Mouse (Mus musculus): Measurements from ENCODE around the gene Fignl2. TPM values are rescaled to one million over a fixed set of nuclear protein-coding genes. Genes with fewer than 3 reads are reported as not detected.

Gene Fignl2
- polyA plus RNA-seq (2014; fragmentation: Nextera tagmentation; extraction: Ambion mirVana), result 1.2 and 2.1 TPM in 2 replicates

DNA sequence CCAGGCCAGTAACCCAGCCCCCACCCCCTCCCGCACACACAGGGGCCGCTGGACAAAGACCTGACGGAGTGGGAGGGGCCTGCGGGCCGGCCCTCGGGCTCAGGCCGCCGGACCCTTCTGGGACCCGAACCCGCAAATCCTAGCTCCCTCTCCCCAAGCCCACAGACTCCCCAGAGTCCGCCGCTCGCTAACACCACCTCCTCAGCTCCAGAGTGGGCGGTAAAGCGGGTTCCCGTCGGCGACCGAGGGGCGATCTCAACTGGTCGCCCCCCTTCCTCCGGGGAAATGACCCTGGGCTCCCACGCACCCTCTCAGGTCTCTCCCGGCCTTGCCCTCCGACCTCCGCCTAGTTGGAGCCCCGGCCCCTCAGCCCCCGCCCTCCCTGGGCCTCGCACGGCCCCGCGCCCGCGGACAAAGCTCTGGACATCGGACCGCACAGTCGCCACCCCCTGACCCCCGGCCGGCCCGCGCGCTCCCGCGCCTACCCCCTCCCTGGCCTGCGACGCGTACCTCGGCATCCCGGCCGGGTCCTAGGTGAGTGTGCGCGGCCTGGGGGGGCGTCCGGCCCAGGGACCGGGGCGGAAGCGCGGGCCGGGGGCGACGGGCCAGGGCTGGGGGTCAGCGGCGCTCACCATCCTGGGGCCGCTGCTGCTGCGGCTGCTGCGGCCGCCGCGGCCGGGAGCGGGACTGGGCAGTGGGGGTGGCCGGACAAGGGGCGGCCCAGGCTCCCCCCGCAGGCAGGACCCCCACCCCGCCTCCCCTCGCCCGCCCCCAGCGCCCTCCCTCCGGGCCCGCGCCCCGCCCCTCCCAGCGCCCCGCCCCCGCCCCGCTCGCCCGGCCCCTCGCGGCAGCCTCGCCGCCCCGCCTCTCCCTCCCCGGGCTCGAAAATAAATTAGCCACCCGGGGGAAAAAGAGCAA is at the start of gene Fignl2:
TSS of gene Fignl2 (minus strand) at position 755 of the 918 bp plus-strand sequence.
- Histone ChIP-seq H3K36me3 (ENCODE audit: control insufficient read depth, insufficient read depth, low read length) (no peaks in the 10 kb centered on the region), H3K27ac (ENCODE audit: low read depth, low read length) (peak within 1 kb of the TSS; percentile 99), H3K9me3 (ENCODE audit: control insufficient read depth, low read length) (no peaks in the 10 kb centered on the region), H3K4me3 (ENCODE audit: low read depth, low read length) (peak within 1 kb of the TSS; percentile 90), H3K9ac (ENCODE audit: low read depth, low read length) (peak within 1 kb of the TSS; percentile 90), H3K27me3 (ENCODE audit: control insufficient read depth, insufficient read depth, low read length) (no peaks in the 10 kb centered on the region), H3K4me2 (replicated peaks; ENCODE audit: low read depth, low read length) (peak within 1 kb of the TSS; percentile 83), H3K4me1 (replicated peaks; ENCODE audit: control insufficient read depth, insufficient read depth, low read length) (peaks cover 40% of the 10 kb centered on the region)
- WGBS, result under 1% methylated on average over 44 of the region's 96 CpGs
- peak; percentile 34 for ATAC-seq (ENCODE audit: low FRiP score)
- DNase-seq (ENCODE audit: low spot score), result no peak

DNA sequence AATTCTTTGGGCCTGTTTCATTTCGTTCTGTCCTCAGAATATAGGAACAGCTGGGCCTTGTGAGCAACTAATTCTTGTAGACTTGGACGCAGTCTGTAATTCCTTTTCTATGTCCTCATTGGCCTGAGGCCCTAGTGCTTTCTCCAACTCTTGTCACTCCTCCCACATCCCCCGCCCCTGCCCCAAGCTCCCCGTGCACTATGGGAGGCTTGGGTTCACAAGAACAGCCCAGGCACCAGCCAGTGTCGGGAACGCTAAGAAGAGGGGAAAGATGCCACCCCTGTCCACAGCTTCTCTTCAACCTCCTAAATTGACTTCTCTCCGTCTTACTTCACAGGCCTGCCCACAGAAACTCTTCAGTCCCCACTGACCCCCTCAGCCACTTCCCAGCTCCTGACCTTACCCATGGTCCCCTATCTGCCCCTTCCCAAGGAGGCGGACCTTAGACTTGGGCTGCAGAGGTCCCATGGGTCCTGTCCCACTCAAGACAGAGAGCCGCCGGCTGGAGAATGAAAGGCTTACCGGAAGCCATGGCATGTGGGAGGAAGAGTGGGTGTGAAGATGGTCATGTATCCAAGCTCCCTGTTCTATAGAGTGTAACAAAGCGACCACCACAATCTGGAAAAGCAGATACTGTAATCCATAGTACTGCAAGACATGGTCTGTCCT is 48.6 kb upstream of the Fignl2 start:
- no peaks in the 10 kb centered on the region; the same call in 1 of the 2 replicates for H3K9me3 ChIP-seq (ENCODE audit: control insufficient read depth, low read length)
- no peak overlapping the region for H3K4me3 ChIP-seq (ENCODE audit: low read depth, low read length)
- 79% methylated on average over 12 of the region's 12 CpGs for WGBS
- no peaks in the 10 kb centered on the region; the same call in none of the 2 replicates for H3K4me1 ChIP-seq (replicated peaks; ENCODE audit: control insufficient read depth, insufficient read depth, low read length)
- peaks cover 28% of the 10 kb centered on the region for H3K27me3 ChIP-seq (ENCODE audit: control insufficient read depth, insufficient read depth, low read length)
- no peak for DNase-seq (ENCODE audit: low spot score)
- no peak overlapping the region for H3K9ac ChIP-seq (ENCODE audit: low read depth, low read length)
- ATAC-seq (ENCODE audit: low FRiP score), result no peak
- H3K36me3 ChIP-seq (ENCODE audit: control insufficient read depth, insufficient read depth, low read length), result no peaks in the 10 kb centered on the region
- no peak overlapping the region for H3K27ac ChIP-seq (ENCODE audit: low read depth, low read length)
- no peak overlapping the region for H3K4me2 ChIP-seq (replicated peaks; ENCODE audit: low read depth, low read length)

DNA sequence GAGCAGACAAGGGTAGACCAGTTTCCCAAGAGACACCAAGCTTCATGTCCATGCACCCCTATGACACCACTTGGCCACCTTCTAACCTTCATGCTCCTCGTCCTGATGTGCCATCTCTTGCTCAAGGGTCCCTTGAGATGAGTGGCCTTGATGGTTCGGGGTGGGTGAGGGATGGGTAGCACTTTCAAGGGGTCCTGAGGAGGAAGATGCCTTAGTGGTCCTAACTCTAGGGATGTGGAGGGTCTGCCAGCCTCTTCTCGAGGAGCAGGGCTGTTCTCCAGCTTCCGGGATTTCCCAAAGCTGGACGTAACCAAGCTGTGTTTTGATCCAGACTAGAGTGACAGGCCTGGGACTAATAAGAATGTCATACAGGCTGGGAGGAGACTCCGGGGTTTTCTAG is 47.2 kb upstream of the Fignl2 start:
- Histone ChIP-seq H3K27ac (ENCODE audit: low read depth, low read length) (no peak overlapping the region), H3K4me3 (ENCODE audit: low read depth, low read length) (no peak overlapping the region), H3K9ac (ENCODE audit: low read depth, low read length) (no peak overlapping the region), H3K36me3 (ENCODE audit: control insufficient read depth, insufficient read depth, low read length) (no peaks in the 10 kb centered on the region), H3K9me3 (ENCODE audit: control insufficient read depth, low read length) (no peaks in the 10 kb centered on the region; the same call in 1 of the 2 replicates), H3K27me3 (ENCODE audit: control insufficient read depth, insufficient read depth, low read length) (peaks cover 28% of the 10 kb centered on the region), H3K4me2 (replicated peaks; ENCODE audit: low read depth, low read length) (no peak overlapping the region), H3K4me1 (replicated peaks; ENCODE audit: control insufficient read depth, insufficient read depth, low read length) (no peaks in the 10 kb centered on the region; the same call in none of the 2 replicates)
- DNase-seq (ENCODE audit: low spot score), result no peak
- WGBS, result 87% methylated on average over 6 of the region's 6 CpGs
- ATAC-seq (ENCODE audit: low FRiP score), result no peak

DNA sequence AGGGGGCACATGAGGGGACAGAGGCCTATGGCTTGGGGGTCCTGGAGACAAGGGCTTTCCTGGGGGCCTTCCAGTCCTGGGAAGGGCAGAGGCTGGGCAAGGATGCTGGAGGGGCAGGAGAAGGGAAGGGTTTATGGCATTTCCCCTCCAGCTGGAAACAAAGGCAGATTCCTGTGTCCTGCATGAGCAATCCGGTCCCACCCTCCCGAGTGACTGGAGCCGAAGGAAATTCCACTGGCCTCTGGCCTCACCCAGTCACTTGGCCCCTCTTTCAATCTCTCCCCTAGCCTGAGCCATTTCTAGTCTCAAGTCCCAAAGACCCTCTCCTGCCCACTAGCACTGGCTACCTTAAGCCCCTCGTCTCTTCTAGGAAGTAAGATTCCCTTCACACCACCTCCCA is 44.8 kb upstream of the Fignl2 start:
- Histone ChIP-seq H3K4me3 (ENCODE audit: low read depth, low read length) (no peak overlapping the region), H3K27ac (ENCODE audit: low read depth, low read length) (no peak overlapping the region), H3K27me3 (ENCODE audit: control insufficient read depth, insufficient read depth, low read length) (peaks cover 6% of the 10 kb centered on the region; the same call in 1 of the 2 replicates), H3K36me3 (ENCODE audit: control insufficient read depth, insufficient read depth, low read length) (no peaks in the 10 kb centered on the region), H3K4me2 (replicated peaks; ENCODE audit: low read depth, low read length) (no peak overlapping the region), H3K9ac (ENCODE audit: low read depth, low read length) (no peak overlapping the region), H3K9me3 (ENCODE audit: control insufficient read depth, low read length) (no peaks in the 10 kb centered on the region; the same call in 1 of the 2 replicates), H3K4me1 (replicated peaks; ENCODE audit: control insufficient read depth, insufficient read depth, low read length) (no peaks in the 10 kb centered on the region)
- 62% methylated on average over 4 of the region's 4 CpGs for WGBS
- DNase-seq (ENCODE audit: low spot score) (no peak), ATAC-seq (ENCODE audit: low FRiP score) (no peak)

DNA sequence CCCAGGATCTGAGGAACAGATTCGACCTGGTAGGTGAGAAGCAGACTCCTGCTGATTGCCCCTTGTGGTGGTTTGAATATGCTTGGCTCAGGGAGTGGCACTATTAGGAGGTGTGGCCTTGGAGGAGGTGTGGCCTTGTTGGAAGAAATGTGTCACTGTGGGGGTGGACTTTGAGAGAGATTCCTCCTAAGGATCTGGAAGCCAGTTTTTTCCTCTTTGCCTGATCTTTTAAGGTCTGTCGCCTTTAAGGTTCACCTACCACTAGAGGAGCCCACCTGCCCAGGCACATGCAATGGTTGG is 43.9 kb upstream of the Fignl2 start:
- H3K36me3 ChIP-seq (ENCODE audit: control insufficient read depth, insufficient read depth, low read length), result no peaks in the 10 kb centered on the region
- H3K27ac ChIP-seq (ENCODE audit: low read depth, low read length), result no peak overlapping the region
- 27% methylated on average over 2 of the region's 2 CpGs for WGBS
- no peak overlapping the region for H3K9ac ChIP-seq (ENCODE audit: low read depth, low read length)
- H3K4me2 ChIP-seq (replicated peaks; ENCODE audit: low read depth, low read length), result no peak overlapping the region
- H3K4me1 ChIP-seq (replicated peaks; ENCODE audit: control insufficient read depth, insufficient read depth, low read length), result no peaks in the 10 kb centered on the region
- H3K9me3 ChIP-seq (ENCODE audit: control insufficient read depth, low read length), result no peaks in the 10 kb centered on the region; the same call in 1 of the 2 replicates
- DNase-seq (ENCODE audit: low spot score), result no peak
- ATAC-seq (ENCODE audit: low FRiP score), result no peak
- no peak overlapping the region for H3K4me3 ChIP-seq (ENCODE audit: low read depth, low read length)
- H3K27me3 ChIP-seq (ENCODE audit: control insufficient read depth, insufficient read depth, low read length), result no peaks in the 10 kb centered on the region; the same call in 1 of the 2 replicates

DNA sequence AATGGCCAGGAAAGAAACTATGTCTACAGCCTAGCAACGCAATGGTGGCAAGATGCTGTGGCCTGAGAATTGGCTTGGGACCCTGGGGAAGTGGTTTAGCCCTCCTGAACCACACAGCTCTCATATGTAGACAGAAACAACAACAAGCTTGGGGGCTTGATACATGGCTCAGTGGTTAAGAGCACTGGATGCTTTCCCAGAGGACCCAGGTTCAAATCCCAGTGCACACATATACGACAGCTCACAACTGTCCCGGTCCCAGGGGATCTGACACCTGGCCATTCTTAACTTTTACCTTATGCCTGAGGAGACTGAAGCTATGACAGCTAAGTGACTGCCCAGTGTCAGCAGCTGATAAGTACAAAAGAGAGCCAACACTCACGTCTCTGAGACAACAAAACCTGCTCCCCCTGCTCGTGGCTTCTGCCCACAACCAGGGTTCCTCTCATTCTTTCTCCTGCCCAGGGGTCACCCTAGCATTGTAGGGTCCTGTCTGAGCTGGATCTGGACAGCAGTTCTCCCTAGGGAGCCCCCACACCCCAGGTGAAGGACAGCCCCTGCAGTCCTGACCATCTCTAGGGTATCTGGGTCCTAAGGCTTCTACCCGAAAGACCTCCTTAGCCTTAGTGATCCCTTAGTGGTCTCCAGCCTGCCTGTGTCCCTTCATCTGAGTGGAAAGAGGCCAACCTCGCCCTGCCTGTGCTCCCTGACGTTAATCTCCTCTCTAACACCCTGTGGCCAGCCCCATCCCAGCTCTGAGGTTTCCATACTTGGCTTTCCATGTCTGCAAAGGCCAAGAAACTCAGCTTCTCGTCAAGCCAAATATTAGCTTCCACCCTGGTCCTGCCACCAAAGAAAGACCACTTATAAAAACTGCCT is 43.3 kb upstream of the Fignl2 start:
- H3K27ac ChIP-seq (ENCODE audit: low read depth, low read length), result no peak overlapping the region
- DNase-seq (ENCODE audit: low spot score), result no peak

DNA sequence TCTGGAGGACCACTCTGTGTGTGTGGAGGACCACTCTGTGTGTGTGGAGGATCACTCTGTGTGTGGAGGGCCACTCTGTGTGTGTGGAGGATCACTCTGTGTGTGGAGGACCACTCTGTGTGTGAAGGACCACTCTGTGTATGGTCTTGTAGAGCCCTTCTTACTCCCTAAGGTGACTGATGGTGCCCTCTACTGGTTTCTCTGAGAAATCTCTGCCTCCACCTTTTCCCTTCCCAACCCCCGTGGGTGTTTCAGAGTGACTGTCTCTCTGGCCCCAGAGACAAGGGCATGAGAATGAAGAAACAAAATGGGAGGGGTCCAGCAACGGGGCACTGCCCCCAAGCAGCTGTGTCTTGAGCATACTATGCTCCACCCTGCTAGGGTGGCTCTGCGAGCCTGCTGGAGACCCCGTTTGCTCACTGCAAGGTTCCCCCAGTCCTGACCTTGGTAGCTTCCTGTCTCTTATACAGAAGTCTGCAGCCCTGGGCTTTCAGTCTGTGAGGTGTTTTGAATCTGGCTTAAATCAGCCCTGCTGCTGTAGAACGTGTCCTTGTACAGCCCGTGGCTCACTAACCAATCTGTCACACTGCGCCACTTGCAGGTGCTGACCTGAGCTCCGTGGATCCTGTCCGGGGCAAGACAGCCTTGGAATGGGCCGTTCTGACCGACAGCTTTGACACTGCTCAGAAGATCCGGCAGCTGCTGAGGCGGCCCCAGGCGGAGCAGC is 40.2 kb upstream of the Fignl2 start:
- 67% methylated on average over 14 of the region's 14 CpGs for WGBS
- peak; percentile 67 for DNase-seq (ENCODE audit: low spot score)

More for the DNA sequence above, 43.3 kb upstream of the Fignl2 start:
- Histone ChIP-seq H3K9me3 (ENCODE audit: control insufficient read depth, low read length) (no peaks in the 10 kb centered on the region; the same call in 1 of the 2 replicates), H3K4me3 (ENCODE audit: low read depth, low read length) (no peak overlapping the region), H3K9ac (ENCODE audit: low read depth, low read length) (no peak overlapping the region), H3K36me3 (ENCODE audit: control insufficient read depth, insufficient read depth, low read length) (no peaks in the 10 kb centered on the region), H3K27me3 (ENCODE audit: control insufficient read depth, insufficient read depth, low read length) (no peaks in the 10 kb centered on the region), H3K4me1 (replicated peaks; ENCODE audit: control insufficient read depth, insufficient read depth, low read length) (no peaks in the 10 kb centered on the region), H3K4me2 (replicated peaks; ENCODE audit: low read depth, low read length) (no peak overlapping the region)
- no peak for ATAC-seq (ENCODE audit: low FRiP score)
- WGBS, result 78% methylated on average over 9 of the region's 9 CpGs

More for the DNA sequence above, 40.2 kb upstream of the Fignl2 start:
- Histone ChIP-seq H3K36me3 (ENCODE audit: control insufficient read depth, insufficient read depth, low read length) (no peaks in the 10 kb centered on the region), H3K27me3 (ENCODE audit: control insufficient read depth, insufficient read depth, low read length) (no peaks in the 10 kb centered on the region), H3K4me3 (ENCODE audit: low read depth, low read length) (no peak overlapping the region), H3K4me2 (replicated peaks; ENCODE audit: low read depth, low read length) (no peak overlapping the region), H3K9me3 (ENCODE audit: control insufficient read depth, low read length) (no peaks in the 10 kb centered on the region), H3K4me1 (replicated peaks; ENCODE audit: control insufficient read depth, insufficient read depth, low read length) (no peaks in the 10 kb centered on the region), H3K9ac (ENCODE audit: low read depth, low read length) (no peak overlapping the region), H3K27ac (ENCODE audit: low read depth, low read length) (no peak overlapping the region)
- ATAC-seq (ENCODE audit: low FRiP score), result no peak

All from hindbrain, embryonic 11.5 days (tissue).